Mouse (Mus musculus): ENCODE data around the gene Psmf1. TPM values are rescaled to one million over a fixed set of nuclear protein-coding genes. Genes with fewer than 3 reads are reported as not detected.

The Psmf1 gene
- polyA plus RNA-seq, 1 experiment from 2014 or later = 70.6 TPM

GRCm38 (mm10) chr2:151702851-151703190 is 41.2 kb downstream of the Psmf1 start:
- Histone ChIP-seq H3K9ac (replicated peaks; ENCODE audit: low read depth, low read length) (peak overlapping the region; percentile 96), H3K4me1 (ENCODE audit: control insufficient read depth, insufficient read depth, low read length) (peaks cover 14% of the 10 kb centered on the region), H3K36me3 (ENCODE audit: control insufficient read depth, insufficient read depth, low read length) (0 out of 2 replicates have a peak, but pooled peaks cover 7% of the 10 kb centered on the region), H3K4me2 (ENCODE audit: low read depth, low read length) (peak overlapping the region; percentile 93), H3K4me3 (ENCODE audit: low read depth, low read length) (peak overlapping the region; percentile 80), H3K9me3 (ENCODE audit: control insufficient read depth, low read length) (no peaks in the 10 kb centered on the region), H3K27me3 (ENCODE audit: control insufficient read depth, insufficient read depth, low read length) (no peaks in the 10 kb centered on the region), H3K27ac (ENCODE audit: low read depth, low read length) (peak overlapping the region; percentile 57)
- 4% methylated on average over 17 of the region's 17 CpGs for WGBS
- ATAC-seq (ENCODE audit: low read depth) = peak; percentile 62

- peaks cover 14% of the 10 kb centered on the region for H3K4me1 ChIP-seq (ENCODE audit: control insufficient read depth, insufficient read depth, low read length)
- H3K9me3 ChIP-seq (ENCODE audit: control insufficient read depth, low read length) = no peaks in the 10 kb centered on the region
- no peaks in the 10 kb centered on the region for H3K27me3 ChIP-seq (ENCODE audit: control insufficient read depth, insufficient read depth, low read length)
- ATAC-seq (ENCODE audit: low read depth) = peak; percentile 92
- H3K36me3 ChIP-seq (ENCODE audit: control insufficient read depth, insufficient read depth, low read length) = 0 out of 2 replicates have a peak, but pooled peaks cover 7% of the 10 kb centered on the region
- H3K9ac ChIP-seq (replicated peaks; ENCODE audit: low read depth, low read length) = peak overlapping the region; percentile 96
- peak overlapping the region; percentile 80 for H3K4me3 ChIP-seq (ENCODE audit: low read depth, low read length)
- H3K27ac ChIP-seq (ENCODE audit: low read depth, low read length) = peak overlapping the region; percentile 57
- under 1% methylated on average over 67 of the region's 97 CpGs for WGBS
- peak overlapping the region; percentile 93 for H3K4me2 ChIP-seq (ENCODE audit: low read depth, low read length)
Observed at GRCm38 (mm10) chr2:151702146-151702850, 41.7 kb downstream of the Psmf1 start.

- 3% methylated on average over 23 of the region's 25 CpGs for WGBS
- no peaks in the 10 kb centered on the region for H3K9me3 ChIP-seq (ENCODE audit: control insufficient read depth, low read length)
- H3K4me2 ChIP-seq (ENCODE audit: low read depth, low read length) = peak within 1 kb of the TSS; percentile 93
- no peaks in the 10 kb centered on the region for H3K36me3 ChIP-seq (ENCODE audit: control insufficient read depth, insufficient read depth, low read length)
- peak within 1 kb of the TSS; percentile 57 for H3K27ac ChIP-seq (ENCODE audit: low read depth, low read length)
- ATAC-seq (ENCODE audit: low read depth) = no peak; the same call in 1 of the 2 replicates
- peak within 1 kb of the TSS; percentile 80 for H3K4me3 ChIP-seq (ENCODE audit: low read depth, low read length)
- peaks cover 14% of the 10 kb centered on the region for H3K4me1 ChIP-seq (ENCODE audit: control insufficient read depth, insufficient read depth, low read length)
- H3K27me3 ChIP-seq (ENCODE audit: control insufficient read depth, insufficient read depth, low read length) = no peaks in the 10 kb centered on the region
- peak within 1 kb of the TSS; percentile 96 for H3K9ac ChIP-seq (replicated peaks; ENCODE audit: low read depth, low read length)
Observed at GRCm38 (mm10) chr2:151701231-151702145, 42.5 kb downstream of the Psmf1 start, which contains the start of gene Tmem74b. TSS of gene Tmem74b (plus strand) at chr2:151702008.

- no peaks in the 10 kb centered on the region for H3K27me3 ChIP-seq (ENCODE audit: control insufficient read depth, insufficient read depth, low read length)
- no peak overlapping the region for H3K27ac ChIP-seq (ENCODE audit: low read depth, low read length)
- H3K36me3 ChIP-seq (ENCODE audit: control insufficient read depth, insufficient read depth, low read length) = no peaks in the 10 kb centered on the region
- WGBS = 88% methylated on average over 4 of the region's 4 CpGs
- H3K4me2 ChIP-seq (ENCODE audit: low read depth, low read length) = no peak overlapping the region
- no peak overlapping the region for H3K9ac ChIP-seq (replicated peaks; ENCODE audit: low read depth, low read length)
- H3K9me3 ChIP-seq (ENCODE audit: control insufficient read depth, low read length) = no peaks in the 10 kb centered on the region
- no peak overlapping the region for H3K4me3 ChIP-seq (ENCODE audit: low read depth, low read length)
- no peaks in the 10 kb centered on the region for H3K4me1 ChIP-seq (ENCODE audit: control insufficient read depth, insufficient read depth, low read length)
- no peak for ATAC-seq (ENCODE audit: low read depth)
Observed at GRCm38 (mm10) chr2:151682976-151683375, 61.0 kb downstream of the Psmf1 start.

GRCm38 (mm10) chr2:151682357-151682756 is 61.6 kb downstream of the Psmf1 start:
- H3K27ac ChIP-seq (ENCODE audit: low read depth, low read length) = no peak overlapping the region
- H3K36me3 ChIP-seq (ENCODE audit: control insufficient read depth, insufficient read depth, low read length) = no peaks in the 10 kb centered on the region
- whole genome bisulfite sequencing = 55% methylated on average over 3 of the region's 3 CpGs
- H3K27me3 ChIP-seq (ENCODE audit: control insufficient read depth, insufficient read depth, low read length) = no peaks in the 10 kb centered on the region
- no peaks in the 10 kb centered on the region for H3K9me3 ChIP-seq (ENCODE audit: control insufficient read depth, low read length)
- H3K4me2 ChIP-seq (ENCODE audit: low read depth, low read length) = no peak overlapping the region
- peak; percentile 86 for ATAC-seq (ENCODE audit: low read depth)
- H3K4me3 ChIP-seq (ENCODE audit: low read depth, low read length) = no peak overlapping the region
- no peaks in the 10 kb centered on the region for H3K4me1 ChIP-seq (ENCODE audit: control insufficient read depth, insufficient read depth, low read length)
- H3K9ac ChIP-seq (replicated peaks; ENCODE audit: low read depth, low read length) = no peak overlapping the region

- H3K4me2 ChIP-seq (ENCODE audit: low read depth, low read length) = no peak overlapping the region
- no peak overlapping the region for H3K9ac ChIP-seq (replicated peaks; ENCODE audit: low read depth, low read length)
- 65% methylated on average over 2 of the region's 2 CpGs for WGBS
- ATAC-seq (ENCODE audit: low read depth) = no peak
- no peaks in the 10 kb centered on the region for H3K36me3 ChIP-seq (ENCODE audit: control insufficient read depth, insufficient read depth, low read length)
- H3K9me3 ChIP-seq (ENCODE audit: control insufficient read depth, low read length) = no peaks in the 10 kb centered on the region
- H3K27me3 ChIP-seq (ENCODE audit: control insufficient read depth, insufficient read depth, low read length) = no peaks in the 10 kb centered on the region
- H3K4me1 ChIP-seq (ENCODE audit: control insufficient read depth, insufficient read depth, low read length) = no peaks in the 10 kb centered on the region
- no peak overlapping the region for H3K27ac ChIP-seq (ENCODE audit: low read depth, low read length)
- H3K4me3 ChIP-seq (ENCODE audit: low read depth, low read length) = no peak overlapping the region
Observed at GRCm38 (mm10) chr2:151676234-151676633, 67.8 kb downstream of the Psmf1 start.

GRCm38 (mm10) chr2:151670968-151671329 is 73.0 kb downstream of the Psmf1 start:
- WGBS = 50% methylated on average over 1 of the region's 1 CpGs
- no peaks in the 10 kb centered on the region for H3K9me3 ChIP-seq (ENCODE audit: control insufficient read depth, low read length)
- ATAC-seq (ENCODE audit: low read depth) = peak; percentile 38
- no peak overlapping the region for H3K4me2 ChIP-seq (ENCODE audit: low read depth, low read length)
- H3K9ac ChIP-seq (replicated peaks; ENCODE audit: low read depth, low read length) = no peak overlapping the region
- no peak overlapping the region for H3K4me3 ChIP-seq (ENCODE audit: low read depth, low read length)
- H3K27ac ChIP-seq (ENCODE audit: low read depth, low read length) = no peak overlapping the region
- no peaks in the 10 kb centered on the region for H3K27me3 ChIP-seq (ENCODE audit: control insufficient read depth, insufficient read depth, low read length)
- no peaks in the 10 kb centered on the region for H3K36me3 ChIP-seq (ENCODE audit: control insufficient read depth, insufficient read depth, low read length)
- H3K4me1 ChIP-seq (ENCODE audit: control insufficient read depth, insufficient read depth, low read length) = no peaks in the 10 kb centered on the region

- Histone ChIP-seq H3K4me1 (ENCODE audit: control insufficient read depth, insufficient read depth, low read length) (no peaks in the 10 kb centered on the region), H3K9me3 (ENCODE audit: control insufficient read depth, low read length) (no peaks in the 10 kb centered on the region), H3K36me3 (ENCODE audit: control insufficient read depth, insufficient read depth, low read length) (no peaks in the 10 kb centered on the region), H3K4me2 (ENCODE audit: low read depth, low read length) (peak overlapping the region; percentile 29; the same call in 1 of the 2 replicates), H3K4me3 (ENCODE audit: low read depth, low read length) (peak overlapping the region; percentile 9; the same call in 1 of the 2 replicates), H3K27ac (ENCODE audit: low read depth, low read length) (no peak overlapping the region), H3K27me3 (ENCODE audit: control insufficient read depth, insufficient read depth, low read length) (no peaks in the 10 kb centered on the region), H3K9ac (replicated peaks; ENCODE audit: low read depth, low read length) (0 out of 2 replicates have a peak overlapping the region, but pooled peaks have one; percentile 7)
- ATAC-seq (ENCODE audit: low read depth) = peak; percentile 75
- WGBS = 34% methylated on average over 47 of the region's 48 CpGs
Observed at GRCm38 (mm10) chr2:151670026-151670967, 73.7 kb downstream of the Psmf1 start.
